Mouse (Mus musculus) c-Kit-positive CD71-negative TER-119-negative erythroid progenitor cells, embryonic 14.5 days (primary cell): ENCODE measurements around the gene Dcun1d4.
"Not testable (repeated sequence)": the region's sequence is repeated elsewhere in the genome, so short reads cannot be mapped to it uniquely, and the experiment has no call there.

ENCODE experiments used
- DNase-seq: peaks from one replicate; pipeline ENCODE4 v3.0.0-alpha.2; 2013; ENCODE audit warnings: low read depth

The Dcun1d4 gene

DNA sequence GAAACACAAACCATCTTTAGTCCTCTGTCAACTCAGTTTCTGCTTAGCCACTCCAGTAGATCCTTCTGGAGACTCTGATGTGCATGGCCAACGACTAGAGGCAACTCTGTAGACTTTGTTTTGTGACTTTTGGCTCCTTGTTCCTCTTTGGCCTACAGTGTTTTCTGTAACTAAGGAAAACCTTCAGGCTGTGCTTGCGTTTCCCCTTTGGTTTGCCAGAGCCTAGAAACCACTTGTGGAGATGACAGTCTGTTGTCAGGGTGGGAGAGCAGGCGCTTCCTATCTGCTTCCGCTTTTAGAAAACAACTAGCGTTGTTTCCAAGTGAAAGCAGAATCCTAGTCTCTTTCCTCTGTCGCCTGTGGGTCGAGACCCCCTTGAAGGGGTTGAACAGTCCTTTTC is 67.4 kb downstream of the Dcun1d4 start:
- peak; percentile 23 for DNase-seq

DNA sequence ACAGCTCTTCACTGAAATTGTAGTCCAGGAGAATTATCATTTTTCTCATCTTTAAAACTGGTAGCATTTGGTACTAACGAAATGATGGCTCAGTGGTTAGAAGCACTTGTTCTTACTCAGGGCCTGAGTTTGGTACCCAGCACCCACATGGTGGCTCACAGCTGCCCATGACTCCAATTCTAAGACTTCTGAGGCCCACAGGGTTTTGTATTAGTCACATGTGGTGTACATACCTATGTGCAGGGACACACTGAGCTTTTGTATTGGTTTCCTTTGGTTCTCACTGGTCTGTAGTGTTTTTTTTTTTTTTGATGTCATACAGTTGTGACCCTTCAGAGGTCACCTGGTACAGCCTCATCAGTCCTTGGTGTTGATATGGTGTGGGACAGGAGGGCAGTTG is 68.0 kb downstream of the Dcun1d4 start:
- no peak for DNase-seq

DNA sequence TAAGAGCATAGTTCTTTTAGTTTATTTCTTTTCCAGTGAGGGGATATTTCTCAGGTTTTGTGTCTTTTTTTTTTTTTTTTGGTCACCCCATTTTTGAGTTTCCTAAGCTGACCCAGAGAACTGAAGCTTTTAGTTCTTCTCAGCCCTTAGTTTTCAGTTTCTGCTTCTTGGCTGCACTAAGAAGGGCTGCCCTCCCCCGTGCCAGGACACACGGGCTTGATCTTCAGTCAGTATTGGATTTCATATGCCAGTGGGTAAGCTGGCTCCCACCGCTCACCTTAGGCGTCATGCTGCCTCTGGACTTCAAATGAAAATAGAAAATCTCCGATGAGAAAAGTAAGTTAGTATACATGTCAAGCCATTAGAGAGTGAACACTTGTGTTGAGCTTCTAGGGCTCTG is 71.0 kb downstream of the Dcun1d4 start:
- no peak for DNase-seq

DNA sequence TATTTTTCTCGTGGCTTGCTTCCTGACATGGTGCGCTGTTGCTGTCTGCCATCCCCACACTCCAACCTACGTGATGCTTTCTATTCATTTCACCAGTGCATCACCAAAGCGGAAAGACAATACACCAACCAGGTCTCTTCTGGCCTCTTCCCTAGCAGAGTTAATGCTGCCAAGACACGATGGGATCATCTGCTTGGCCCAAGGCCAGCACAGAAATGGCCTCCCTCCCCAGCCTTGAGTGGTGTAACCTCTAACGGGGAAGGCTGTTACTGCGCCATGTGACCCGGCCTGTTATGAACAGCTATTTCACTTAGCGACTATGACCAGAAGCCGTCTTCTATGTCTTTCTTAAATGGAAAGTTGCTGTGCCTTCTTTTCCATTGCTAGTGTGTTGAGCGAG is 73.1 kb downstream of the Dcun1d4 start:
- no peak for DNase-seq

DNA sequence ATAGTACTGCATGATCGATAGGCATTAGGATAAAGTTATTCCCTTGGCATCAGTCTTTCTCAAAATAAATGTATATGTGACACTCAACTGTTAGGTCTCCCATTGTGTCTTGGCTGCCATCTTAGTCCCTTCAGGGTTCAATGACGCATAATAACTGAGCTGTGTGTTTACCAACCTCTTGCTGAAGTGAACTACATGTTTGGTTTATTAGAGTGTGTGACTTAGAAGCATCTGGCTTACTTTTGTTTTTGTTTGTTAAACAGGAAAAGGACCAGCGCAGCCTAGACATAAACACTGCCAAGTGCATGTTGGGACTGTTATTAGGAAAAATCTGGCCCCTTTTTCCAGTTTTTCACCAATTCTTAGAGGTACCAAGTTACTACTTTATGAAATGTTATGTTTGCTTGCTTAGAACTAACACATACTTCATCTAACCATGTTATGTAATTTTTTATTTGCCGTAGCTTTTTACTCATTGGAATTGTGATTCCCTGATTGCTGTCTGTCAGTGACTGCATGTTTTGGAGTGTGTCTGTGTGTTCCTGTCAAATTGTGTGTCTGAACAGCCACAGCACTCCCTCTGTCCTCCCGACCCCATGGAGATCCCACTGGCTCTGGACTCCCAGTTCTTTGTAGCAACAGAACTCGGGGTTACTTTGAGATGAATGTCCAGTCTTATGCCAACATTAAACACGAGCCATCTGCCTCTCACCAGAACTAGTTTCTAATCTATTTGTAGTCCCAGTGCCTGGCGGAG is 74.5 kb downstream of the Dcun1d4 start:
- no peak for DNase-seq

DNA sequence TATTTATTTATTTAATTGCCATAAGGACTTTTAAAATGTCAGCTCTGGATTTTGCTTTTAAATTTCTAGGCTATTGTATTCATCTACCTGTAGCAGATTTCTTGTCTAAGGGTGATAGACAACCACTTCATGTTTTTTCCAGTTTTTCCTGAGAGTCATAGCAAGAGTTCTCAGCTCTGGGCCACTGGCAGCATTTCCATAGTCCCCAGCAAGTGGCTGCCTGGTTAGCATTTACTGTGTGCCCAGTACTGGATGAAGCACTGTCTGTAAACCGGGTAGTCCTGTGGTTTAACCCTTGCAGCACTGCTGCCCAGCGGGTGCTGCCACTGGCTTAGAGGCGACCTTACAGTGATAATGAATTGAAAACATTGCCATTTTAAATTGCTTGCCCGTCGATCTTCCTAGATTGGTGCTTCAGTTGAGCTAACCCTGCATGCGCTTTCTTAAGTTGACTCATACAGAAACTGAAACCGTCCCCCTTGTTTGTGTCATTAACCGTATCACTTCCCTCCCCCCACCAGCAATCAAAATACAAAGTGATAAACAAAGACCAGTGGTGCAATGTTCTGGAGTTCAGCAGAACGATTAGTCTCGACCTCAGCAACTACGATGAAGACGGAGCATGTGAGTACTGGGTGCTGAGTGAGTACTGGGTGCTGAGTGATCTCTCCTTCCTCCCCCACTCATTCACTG is 76.1 kb downstream of the Dcun1d4 start:
- no peak for DNase-seq

DNA sequence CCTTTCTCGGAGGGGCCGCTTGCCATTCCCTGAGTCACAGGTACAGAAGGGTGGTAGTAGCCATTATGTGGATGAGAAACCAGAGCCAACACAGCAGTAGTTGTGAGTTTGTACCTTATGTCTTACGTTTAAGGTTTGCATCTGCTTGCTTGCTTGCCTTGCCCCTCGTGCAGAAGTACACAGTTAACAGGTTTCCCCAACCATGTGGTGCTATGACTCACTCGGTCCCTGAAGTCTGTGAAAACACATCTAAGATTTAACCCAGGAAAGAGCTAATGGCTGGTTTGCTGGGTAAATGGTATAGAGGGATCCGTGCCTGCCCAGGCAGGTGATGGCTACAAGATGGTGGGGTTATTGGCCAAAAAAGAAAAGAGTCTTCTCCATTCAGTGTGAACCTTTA is 78.0 kb downstream of the Dcun1d4 start:
- DNase-seq: no peak

DNA sequence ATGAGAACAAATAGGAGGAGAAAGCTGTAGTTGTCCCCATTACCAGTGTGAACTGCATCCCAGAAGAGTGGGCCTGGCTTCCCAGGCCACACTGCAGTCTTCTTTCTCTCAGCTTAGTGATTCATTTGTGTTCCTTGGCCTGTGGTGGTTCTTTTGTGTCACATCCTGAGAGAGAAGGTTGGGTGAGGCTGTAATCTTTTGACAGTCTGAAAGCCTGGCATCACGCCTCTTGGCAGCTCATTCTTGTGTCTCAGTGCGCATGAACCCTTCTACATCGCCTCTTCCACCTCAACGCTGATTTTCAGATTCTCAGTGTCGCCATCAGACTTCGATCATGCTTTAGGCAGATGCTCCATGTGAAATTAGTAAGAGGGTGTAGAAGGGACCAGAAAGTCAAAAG is 83.2 kb downstream of the Dcun1d4 start:
- no peak for DNase-seq

DNA sequence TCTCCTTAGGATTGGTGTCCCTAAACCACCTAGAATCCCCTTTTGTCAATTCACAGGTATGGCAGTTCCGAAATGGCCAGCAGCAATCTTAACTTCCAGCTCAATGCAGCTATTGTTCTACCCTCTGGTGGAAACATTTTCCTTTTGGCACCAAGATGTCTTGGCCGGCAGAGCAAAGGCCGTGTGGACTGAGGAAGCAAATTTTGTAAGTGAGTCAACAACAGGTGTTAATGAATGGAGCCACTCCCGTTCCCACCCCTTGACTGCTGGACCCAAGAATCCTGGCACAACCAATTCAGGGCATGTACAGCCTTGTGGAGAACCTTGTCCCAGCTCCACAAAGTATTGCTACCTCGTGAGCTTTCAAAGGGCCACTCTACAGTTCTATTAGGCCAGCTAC is 85.3 kb downstream of the Dcun1d4 start:
- DNase-seq: no peak

DNA sequence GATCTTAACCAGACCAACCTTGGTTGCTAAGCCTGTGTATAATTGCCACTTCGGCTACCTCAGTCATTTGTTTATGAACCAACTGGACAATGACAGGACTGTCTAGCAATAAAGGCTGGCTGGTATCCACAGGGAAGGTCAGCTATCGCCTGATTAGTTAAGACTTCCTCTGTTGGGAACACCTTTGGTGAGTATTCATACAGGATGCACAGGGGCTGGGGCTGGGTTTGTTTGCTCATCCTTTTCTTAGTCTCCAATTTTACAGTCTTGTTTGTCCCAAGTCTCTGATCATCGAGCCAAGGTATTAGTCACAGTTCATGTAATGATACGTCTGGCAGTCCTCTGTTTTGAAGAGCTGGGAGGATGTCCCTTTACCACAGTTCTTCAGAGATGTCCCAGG is 86.1 kb downstream of the Dcun1d4 start:
- DNase-seq: no peak

DNA sequence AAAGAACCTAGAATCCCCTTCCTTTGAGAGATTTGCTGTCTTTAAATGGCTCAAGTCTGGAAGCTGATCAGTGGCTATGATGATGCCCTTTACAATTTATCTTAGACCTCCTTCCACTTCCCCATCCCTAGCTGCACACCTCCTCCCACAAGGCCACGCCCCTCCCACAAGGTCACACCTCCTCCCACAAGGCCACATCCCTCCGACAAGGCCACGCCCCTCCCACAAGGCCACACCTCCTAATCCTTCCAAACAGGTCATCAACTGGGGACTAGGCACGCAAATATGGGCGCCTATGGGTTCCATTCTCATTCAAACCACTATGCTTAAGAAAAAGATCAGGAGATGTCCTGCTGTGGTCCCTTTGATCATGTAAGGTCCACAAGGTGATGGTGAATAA is 88.4 kb downstream of the Dcun1d4 start:
- no peak for DNase-seq

DNA sequence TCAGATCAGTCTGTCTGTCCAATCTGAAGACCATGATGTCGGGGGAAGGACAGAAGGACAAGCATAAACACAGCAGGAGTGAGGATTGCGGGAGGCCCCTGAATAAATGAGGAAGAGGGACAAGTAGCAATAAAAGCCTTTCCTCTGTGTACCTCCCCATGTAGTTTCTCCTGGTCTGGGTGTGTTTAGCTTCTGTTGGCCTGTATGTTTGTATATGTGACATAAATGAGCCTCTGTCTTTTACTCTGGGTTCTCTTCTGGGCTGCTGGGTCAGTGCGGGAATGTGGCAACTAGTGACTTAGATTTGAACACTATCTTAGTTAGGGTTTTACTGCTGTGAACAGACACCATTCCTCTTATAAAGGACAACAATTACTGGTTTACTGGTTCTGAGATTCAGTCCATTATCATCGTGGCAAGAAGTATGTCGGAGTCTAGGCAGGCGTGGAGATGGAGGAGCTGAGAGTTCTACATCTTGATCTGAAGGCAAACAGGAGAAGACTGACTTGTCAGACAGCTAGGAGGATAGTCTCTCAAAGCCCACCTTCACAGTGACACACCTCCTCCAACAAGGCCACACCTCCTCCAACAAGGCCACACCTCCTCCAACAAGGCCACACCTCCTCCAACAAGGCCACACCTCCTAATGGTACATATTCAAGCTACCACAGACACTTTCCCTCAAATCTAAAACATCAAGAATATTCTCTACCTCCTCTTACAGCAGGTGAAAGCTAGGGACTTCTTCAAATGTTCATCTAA is 90.8 kb downstream of the Dcun1d4 start:
- DNase-seq: no peak

DNA sequence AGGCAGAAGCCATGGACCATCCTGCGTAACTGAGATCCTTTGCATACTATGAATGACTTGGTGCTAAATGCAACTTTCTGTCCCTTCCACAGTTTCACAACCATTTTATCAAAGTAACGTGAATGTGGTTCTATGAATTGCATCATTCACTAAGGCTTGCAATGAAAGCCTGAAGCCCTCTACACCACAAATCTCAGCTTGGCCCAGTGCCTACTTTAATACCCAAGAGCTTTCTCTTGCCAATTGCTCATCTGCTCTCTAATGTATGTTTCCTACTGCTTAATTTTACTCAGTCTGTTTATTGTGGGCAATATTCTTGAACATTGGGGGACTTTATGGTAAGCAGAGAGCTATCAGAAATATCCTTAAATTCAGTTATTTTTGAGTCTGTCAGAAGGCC is 92.0 kb downstream of the Dcun1d4 start:
- no peak for DNase-seq

DNA sequence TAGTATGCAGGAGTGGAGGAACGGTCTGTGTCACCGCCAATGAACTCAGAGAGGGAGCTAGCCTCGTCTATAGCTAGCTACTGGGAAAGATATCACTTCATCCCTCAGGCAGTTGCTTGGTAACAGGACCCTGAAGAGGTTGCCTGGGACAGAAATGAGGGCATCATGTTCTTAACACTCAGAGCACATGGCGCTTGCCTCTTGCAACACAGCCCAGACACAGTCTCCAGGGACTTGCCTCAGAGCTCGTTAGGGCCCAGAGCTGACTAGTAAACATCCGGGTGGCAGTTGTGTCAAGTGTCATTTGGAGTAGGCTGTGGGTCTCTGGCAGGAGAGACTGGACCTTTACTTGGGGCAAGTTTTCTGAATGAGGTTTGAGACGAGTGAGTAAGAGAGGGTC is 93.0 kb downstream of the Dcun1d4 start:
- no peak for DNase-seq

DNA sequence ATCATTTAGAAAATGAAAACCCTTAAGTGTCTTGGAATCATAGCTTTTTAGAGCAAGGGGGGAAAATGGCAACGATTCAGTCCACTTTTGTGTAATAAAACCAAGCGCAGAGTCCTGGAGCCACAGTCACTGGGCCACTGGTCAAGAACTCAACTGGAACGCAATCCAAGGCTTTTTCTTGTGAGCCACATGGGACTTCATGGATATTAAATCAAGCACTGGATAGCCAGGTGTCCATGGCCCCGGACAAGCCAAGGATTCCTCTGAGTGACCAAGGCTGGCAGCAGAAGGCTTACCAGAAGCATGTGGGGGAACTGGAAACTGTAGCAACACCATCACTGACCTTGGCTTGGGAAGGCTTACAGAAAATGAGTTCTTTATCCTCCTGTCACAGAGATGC is 93.8 kb downstream of the Dcun1d4 start:
- DNase-seq: no peak

DNA sequence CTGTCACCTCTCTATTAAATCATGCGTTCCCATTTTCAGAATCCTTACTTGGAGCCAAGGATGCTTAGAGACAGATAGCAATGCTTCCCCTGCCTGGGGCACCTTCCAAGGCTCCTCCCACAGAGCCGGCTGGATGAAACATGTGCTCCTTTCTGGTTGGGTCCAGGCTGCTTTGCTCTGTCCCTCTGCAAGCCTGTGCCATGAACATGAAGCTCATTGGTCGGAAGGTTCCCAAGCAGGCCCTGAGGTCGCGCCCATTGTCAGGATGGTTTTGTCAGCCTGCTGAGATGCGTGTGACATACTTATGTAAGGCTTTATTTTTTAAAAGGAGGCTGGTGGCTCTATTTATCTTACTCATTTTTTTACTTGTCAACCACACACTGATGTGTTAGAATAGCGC is 95.9 kb downstream of the Dcun1d4 start:
- no peak for DNase-seq

DNA sequence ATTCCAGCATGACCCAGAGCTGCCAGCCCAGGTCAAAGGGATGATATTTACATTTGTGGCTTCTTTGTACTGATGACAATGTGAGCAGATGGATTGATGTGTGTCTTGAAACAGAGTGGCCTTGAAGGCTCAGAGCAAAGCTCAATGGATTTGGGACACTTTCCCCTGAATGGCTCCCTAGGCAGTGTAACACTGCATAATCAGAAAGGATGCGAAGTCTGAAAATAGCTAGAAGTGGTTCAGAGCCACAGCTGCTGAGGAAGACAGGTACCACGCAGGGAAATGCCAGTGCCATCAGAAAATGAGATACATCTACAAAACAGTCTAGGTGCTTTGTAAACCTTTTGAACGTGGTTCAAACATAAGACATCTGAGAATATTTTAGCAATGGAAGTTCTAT is 97.3 kb downstream of the Dcun1d4 start:
- DNase-seq: no peak

DNA sequence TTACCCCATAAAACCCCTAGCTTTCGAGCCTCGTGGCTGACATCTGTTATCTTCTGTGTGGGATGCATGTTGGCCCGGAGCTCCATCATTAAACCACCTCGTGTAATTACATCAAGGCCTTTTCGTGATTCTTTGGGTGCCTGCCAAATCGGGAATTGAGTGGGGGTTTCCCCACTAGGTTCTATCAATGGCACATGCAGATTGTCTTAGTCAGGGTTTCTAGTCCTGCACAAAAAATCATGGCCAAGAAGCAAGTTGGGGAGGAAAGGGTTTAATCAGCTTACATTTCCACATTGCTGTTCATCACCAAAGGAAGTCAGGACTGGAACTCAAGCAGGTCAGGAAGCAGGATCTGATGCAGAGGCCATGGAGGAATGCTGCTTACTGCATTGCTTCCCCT is 103.2 kb downstream of the Dcun1d4 start:
- DNase-seq: not testable (repeated sequence)

DNA sequence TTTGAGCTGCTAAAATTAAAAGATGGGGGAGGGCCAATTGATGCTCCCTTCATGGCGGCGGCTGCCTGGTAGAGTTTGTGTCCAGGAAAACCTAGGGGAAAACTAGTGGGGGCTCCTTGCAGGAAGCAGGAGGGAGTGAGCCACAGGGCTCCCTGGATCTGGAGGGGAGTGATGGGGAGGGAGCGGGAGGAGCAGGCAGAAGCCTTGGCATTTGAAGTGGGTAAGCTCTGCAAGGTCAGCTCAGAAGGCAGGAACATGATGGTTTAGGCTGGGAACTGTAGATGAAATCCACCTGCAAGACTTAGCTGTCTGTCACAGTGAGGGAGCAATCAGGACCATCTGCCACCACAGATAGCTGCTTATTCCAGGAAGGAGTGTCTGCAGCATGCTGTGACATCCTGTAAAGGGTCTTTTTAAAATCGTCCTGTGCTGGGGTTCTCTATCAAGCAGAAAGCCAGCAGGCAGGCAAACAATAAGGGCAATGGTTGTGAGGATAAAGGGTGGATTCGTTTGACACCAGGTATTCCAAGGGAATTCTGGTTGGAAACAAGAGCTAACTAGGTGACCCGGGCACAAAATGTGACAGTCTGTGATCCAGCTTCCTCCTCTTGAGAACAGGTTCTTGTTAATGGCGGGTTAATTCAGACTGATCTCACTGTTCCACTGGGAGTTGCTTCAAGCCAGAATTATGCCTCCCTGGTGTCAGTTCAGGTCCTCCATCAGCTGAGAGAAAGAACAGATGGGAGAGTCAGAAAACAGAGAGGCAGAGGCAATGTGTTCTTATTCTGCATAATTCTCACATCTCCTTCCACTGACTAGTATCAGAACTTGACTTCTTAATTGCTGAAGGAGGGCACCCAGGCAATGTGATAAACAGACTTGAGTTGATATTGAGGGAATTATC is 104.7 kb downstream of the Dcun1d4 start:
- no peak for DNase-seq

DNA sequence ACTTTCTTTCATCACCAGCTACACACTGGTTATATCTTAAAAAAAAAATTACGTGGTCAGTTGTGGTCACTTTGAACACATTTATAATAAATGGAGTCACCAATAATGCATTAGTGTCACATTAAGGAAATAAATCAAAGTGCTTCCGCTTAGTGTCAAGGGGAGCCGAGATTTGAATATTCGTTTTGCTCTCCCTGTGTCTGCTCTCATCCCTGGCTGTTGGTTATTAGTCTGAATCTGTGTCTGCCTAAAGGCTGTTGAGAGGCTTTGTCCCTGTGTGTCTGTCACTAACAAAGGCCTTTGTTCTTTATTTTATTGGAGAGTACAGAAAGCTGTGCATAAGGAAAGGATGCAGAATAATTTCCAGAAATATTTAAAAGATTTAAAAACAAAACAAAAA is 105.8 kb downstream of the Dcun1d4 start:
- no peak for DNase-seq

DNA sequence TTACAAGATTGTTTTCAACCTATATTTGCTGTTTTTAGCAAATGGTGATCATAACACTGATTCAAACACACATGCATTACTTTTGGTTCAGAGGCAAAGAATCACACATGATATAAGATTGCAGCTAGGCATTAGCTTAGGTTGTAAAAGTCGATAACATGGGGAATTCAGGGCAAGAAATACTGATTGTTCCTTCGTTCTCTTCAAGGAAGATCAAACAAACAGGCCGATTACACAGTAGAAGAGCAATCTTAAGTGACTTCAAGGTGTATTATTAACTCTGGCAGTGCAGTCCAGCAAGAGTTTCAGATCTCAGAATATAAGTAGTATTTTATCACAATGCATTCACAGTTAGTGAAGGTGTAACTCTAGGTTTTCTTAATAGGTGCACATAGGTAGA is 106.3 kb downstream of the Dcun1d4 start:
- DNase-seq: no peak
